Mouse (Mus musculus) limb, embryonic 12.5 days (tissue): Measurements from ENCODE around the gene Akap2. TPM values are rescaled to one million over a fixed set of nuclear protein-coding genes. Genes with fewer than 3 reads are reported as not detected.
A peak's percentile ranks its signal among the peaks of the same experiment; 100 is the strongest.

Source experiments
- ATAC-seq: fragments of 200-750 bp; cut with Nextera tagmentation; 2 replicates; pipeline ENCODE4 v1.8.0; 2017; ENCODE audit warnings: low read depth, moderate TSS enrichment; ENCODE audit not compliant: insufficient number of reproducible peaks, insufficient read depth, low FRiP score, low TSS enrichment
- H3K27ac ChIP-seq: fragments of 300-500 bp; sonication (generic); 2 replicates; pipeline ENCODE4 v1.5.1; 2016; ENCODE audit warnings: mild to moderate bottlenecking, moderate library complexity
- H3K27me3 ChIP-seq: fragments of 300-500 bp; sonication (generic); 2 replicates; pipeline ENCODE4 v1.6.1; 2016; ENCODE audit warnings: mild to moderate bottlenecking, moderate library complexity
- H3K36me3 ChIP-seq: fragments of 300-500 bp; sonication (generic); 2 replicates; pipeline ENCODE4 v1.6.1; 2016; ENCODE audit warnings: mild to moderate bottlenecking, moderate library complexity
- H3K4me1 ChIP-seq: fragments of 300-500 bp; sonication (generic); replicated peaks from 2 replicates; pipeline ENCODE4 v1.6.1; 2016
- H3K4me2 ChIP-seq: fragments of 300-500 bp; sonication (generic); 2 replicates; pipeline ENCODE4 v1.6.1; 2016; ENCODE audit warnings: mild to moderate bottlenecking, moderate library complexity
- H3K4me3 ChIP-seq: fragments of 300-500 bp; sonication (generic); replicated peaks from 2 replicates; pipeline ENCODE4 v1.5.1; 2016; ENCODE audit warnings: mild to moderate bottlenecking
- H3K9ac ChIP-seq: fragments of 300-500 bp; sonication (generic); replicated peaks from 2 replicates; pipeline ENCODE4 v1.6.1; 2016; ENCODE audit warnings: mild to moderate bottlenecking, moderate library complexity
- H3K9me3 ChIP-seq: fragments of 300-500 bp; sonication (generic); 2 replicates; pipeline ENCODE4 v1.6.1; 2016; ENCODE audit warnings: mild to moderate bottlenecking, moderate library complexity
- WGBS: fragments of 180-500 bp; shearing (Covaris S2); methylation state at CpG from one replicate; pipeline ENCODE4 v1.1.7; 2016; 5-methylcytosine and 5-hydroxymethylcytosine counted together
- polyA plus RNA-seq: library from polyadenylated mRNA; unstranded; fragments of >200 nt; fragmentation: Nextera tagmentation; extraction: Ambion mirVana; gene quantifications from 2 replicates; pipeline ENCODE4 v1.2.1, GENCODE M21; 2016

Akap2 gene
- polyA plus RNA-seq, 1 experiment from 2014 or later, result 32.0 TPM

- 0 out of 2 replicates have a peak overlapping the region, but pooled peaks have one; percentile 20 for H3K27ac ChIP-seq
- H3K4me1 ChIP-seq, result peaks cover 45% of the 10 kb centered on the region
- H3K36me3 ChIP-seq, result peaks cover 44% of the 10 kb centered on the region
- no peaks in the 10 kb centered on the region for H3K9me3 ChIP-seq
- no peak overlapping the region for H3K4me2 ChIP-seq
- no peak overlapping the region for H3K9ac ChIP-seq
- no peak overlapping the region for H3K4me3 ChIP-seq
- no peaks in the 10 kb centered on the region for H3K27me3 ChIP-seq
- no peak for ATAC-seq
- WGBS, result 77% methylated on average over 1 of the region's 1 CpGs
Measured at GRCm38 (mm10) chr4:57851731-57852130, 134.3 kb downstream of the Akap2 start.

- 18% methylated on average over 9 of the region's 9 CpGs for WGBS
- ATAC-seq, result no peak
- H3K27me3 ChIP-seq, result no peaks in the 10 kb centered on the region
- peaks cover 52% of the 10 kb centered on the region for H3K36me3 ChIP-seq
- no peak overlapping the region for H3K4me3 ChIP-seq
- no peaks in the 10 kb centered on the region for H3K9me3 ChIP-seq
- peak overlapping the region; percentile 51 for H3K27ac ChIP-seq
- H3K4me1 ChIP-seq, result peaks cover 37% of the 10 kb centered on the region
- no peak overlapping the region for H3K9ac ChIP-seq
- no peak overlapping the region for H3K4me2 ChIP-seq
Measured at GRCm38 (mm10) chr4:57852461-57853040, 135.1 kb downstream of the Akap2 start.

GRCm38 (mm10) chr4:57854181-57854580 lies 136.7 kb downstream of the Akap2 start:
- H3K4me1 ChIP-seq, result peaks cover 25% of the 10 kb centered on the region
- H3K36me3 ChIP-seq, result peaks cover 64% of the 10 kb centered on the region
- 88% methylated on average over 6 of the region's 6 CpGs for WGBS
- no peak overlapping the region for H3K27ac ChIP-seq
- H3K4me3 ChIP-seq, result no peak overlapping the region
- no peak for ATAC-seq
- H3K9me3 ChIP-seq, result no peaks in the 10 kb centered on the region
- H3K9ac ChIP-seq, result no peak overlapping the region
- H3K4me2 ChIP-seq, result no peak overlapping the region
- no peaks in the 10 kb centered on the region for H3K27me3 ChIP-seq

GRCm38 (mm10) chr4:57855281-57855941 lies 138.0 kb downstream of the Akap2 start:
- no peak for ATAC-seq
- peaks cover 64% of the 10 kb centered on the region for H3K36me3 ChIP-seq
- H3K27me3 ChIP-seq, result no peaks in the 10 kb centered on the region
- no peaks in the 10 kb centered on the region for H3K9me3 ChIP-seq
- no peak overlapping the region for H3K4me3 ChIP-seq
- peaks cover 21% of the 10 kb centered on the region for H3K4me1 ChIP-seq
- H3K4me2 ChIP-seq, result no peak overlapping the region
- 0 out of 2 replicates have a peak overlapping the region, but pooled peaks have one; percentile 4 for H3K27ac ChIP-seq
- 89% methylated on average over 18 of the region's 18 CpGs for WGBS
- H3K9ac ChIP-seq, result no peak overlapping the region

- no peak overlapping the region for H3K4me3 ChIP-seq
- no peaks in the 10 kb centered on the region for H3K9me3 ChIP-seq
- H3K36me3 ChIP-seq, result peaks cover 63% of the 10 kb centered on the region
- H3K27ac ChIP-seq, result no peak overlapping the region
- H3K9ac ChIP-seq, result no peak overlapping the region
- ATAC-seq, result no peak
- H3K4me2 ChIP-seq, result no peak overlapping the region
- 97% methylated on average over 10 of the region's 10 CpGs for WGBS
- no peaks in the 10 kb centered on the region for H3K27me3 ChIP-seq
- H3K4me1 ChIP-seq, result peaks cover 21% of the 10 kb centered on the region
Measured at GRCm38 (mm10) chr4:57856673-57857072, 139.2 kb downstream of the Akap2 start.

- no peaks in the 10 kb centered on the region for H3K27me3 ChIP-seq
- no peak overlapping the region for H3K9ac ChIP-seq
- no peak overlapping the region for H3K27ac ChIP-seq
- WGBS, result 85% methylated on average over 6 of the region's 6 CpGs
- ATAC-seq, result no peak
- H3K4me2 ChIP-seq, result no peak overlapping the region
- no peaks in the 10 kb centered on the region for H3K9me3 ChIP-seq
- no peak overlapping the region for H3K4me3 ChIP-seq
- H3K4me1 ChIP-seq, result peaks cover 19% of the 10 kb centered on the region
- H3K36me3 ChIP-seq, result peaks cover 47% of the 10 kb centered on the region
Measured at GRCm38 (mm10) chr4:57860204-57860611, 142.8 kb downstream of the Akap2 start.

GRCm38 (mm10) chr4:57861166-57861565 lies 143.7 kb downstream of the Akap2 start:
- WGBS, result 71% methylated on average over 6 of the region's 6 CpGs
- no peak overlapping the region for H3K4me2 ChIP-seq
- H3K4me1 ChIP-seq, result peaks cover 27% of the 10 kb centered on the region
- H3K27me3 ChIP-seq, result no peaks in the 10 kb centered on the region
- H3K4me3 ChIP-seq, result no peak overlapping the region
- H3K36me3 ChIP-seq, result peaks cover 37% of the 10 kb centered on the region
- no peak for ATAC-seq
- H3K27ac ChIP-seq, result no peak overlapping the region
- no peaks in the 10 kb centered on the region for H3K9me3 ChIP-seq
- no peak overlapping the region for H3K9ac ChIP-seq

GRCm38 (mm10) chr4:57861856-57862255 lies 144.4 kb downstream of the Akap2 start:
- Histone ChIP-seq H3K9ac (no peak overlapping the region), H3K9me3 (no peaks in the 10 kb centered on the region), H3K36me3 (peaks cover 30% of the 10 kb centered on the region), H3K4me1 (peaks cover 34% of the 10 kb centered on the region), H3K27ac (peak overlapping the region; percentile 46; the same call in 1 of the 2 replicates), H3K27me3 (no peaks in the 10 kb centered on the region), H3K4me2 (no peak overlapping the region), H3K4me3 (no peak overlapping the region)
- whole genome bisulfite sequencing, result 60% methylated on average over 8 of the region's 8 CpGs
- ATAC-seq, result no peak

- Histone ChIP-seq H3K27ac (peak overlapping the region; percentile 46; the same call in 1 of the 2 replicates), H3K9ac (no peak overlapping the region), H3K9me3 (no peaks in the 10 kb centered on the region), H3K4me2 (no peak overlapping the region), H3K36me3 (peaks cover 24% of the 10 kb centered on the region), H3K4me1 (peaks cover 34% of the 10 kb centered on the region), H3K27me3 (no peaks in the 10 kb centered on the region), H3K4me3 (no peak overlapping the region)
- WGBS, result 68% methylated on average over 9 of the region's 9 CpGs
- ATAC-seq, result no peak
Measured at GRCm38 (mm10) chr4:57862269-57862986, 145.0 kb downstream of the Akap2 start.

GRCm38 (mm10) chr4:57866088-57866487 lies 148.6 kb downstream of the Akap2 start:
- WGBS, result 7% methylated on average over 2 of the region's 2 CpGs

GRCm38 (mm10) chr4:57866990-57867389 lies 149.5 kb downstream of the Akap2 start:
- no peaks in the 10 kb centered on the region for H3K9me3 ChIP-seq
- 79% methylated on average over 9 of the region's 9 CpGs for WGBS

More at GRCm38 (mm10) chr4:57866088-57866487, 148.6 kb downstream of the Akap2 start:
- H3K9ac ChIP-seq, result no peak overlapping the region
- H3K4me3 ChIP-seq, result no peak overlapping the region
- H3K36me3 ChIP-seq, result no peaks in the 10 kb centered on the region; the same call in 1 of the 2 replicates
- no peak for ATAC-seq
- H3K27ac ChIP-seq, result no peak overlapping the region
- H3K27me3 ChIP-seq, result no peaks in the 10 kb centered on the region
- no peaks in the 10 kb centered on the region for H3K9me3 ChIP-seq
- H3K4me2 ChIP-seq, result no peak overlapping the region
- H3K4me1 ChIP-seq, result peaks cover 32% of the 10 kb centered on the region

More at GRCm38 (mm10) chr4:57866990-57867389, 149.5 kb downstream of the Akap2 start:
- Histone ChIP-seq H3K4me2 (no peak overlapping the region), H3K4me1 (peaks cover 25% of the 10 kb centered on the region), H3K9ac (no peak overlapping the region), H3K27me3 (no peaks in the 10 kb centered on the region), H3K36me3 (no peaks in the 10 kb centered on the region; the same call in 1 of the 2 replicates), H3K27ac (no peak overlapping the region), H3K4me3 (no peak overlapping the region)
- no peak for ATAC-seq
